Mouse (Mus musculus) urinary bladder, postnatal 0 days (tissue): ENCODE measurements around the gene Prss35. TPM values are rescaled to one million over a fixed set of nuclear protein-coding genes. Genes with fewer than 3 reads are reported as not detected.

Source experiments
- polyA plus RNA-seq: library from polyadenylated mRNA; unstranded; fragments of >200 nt; fragmentation: Nextera tagmentation; extraction: Ambion mirVana; gene quantifications from 2 replicates; pipeline ENCODE4 v1.2.1, GENCODE M21; 2015

Gene Prss35
- 10.9 and 17.5 TPM in 2 replicates for polyA plus RNA-seq

DNA sequence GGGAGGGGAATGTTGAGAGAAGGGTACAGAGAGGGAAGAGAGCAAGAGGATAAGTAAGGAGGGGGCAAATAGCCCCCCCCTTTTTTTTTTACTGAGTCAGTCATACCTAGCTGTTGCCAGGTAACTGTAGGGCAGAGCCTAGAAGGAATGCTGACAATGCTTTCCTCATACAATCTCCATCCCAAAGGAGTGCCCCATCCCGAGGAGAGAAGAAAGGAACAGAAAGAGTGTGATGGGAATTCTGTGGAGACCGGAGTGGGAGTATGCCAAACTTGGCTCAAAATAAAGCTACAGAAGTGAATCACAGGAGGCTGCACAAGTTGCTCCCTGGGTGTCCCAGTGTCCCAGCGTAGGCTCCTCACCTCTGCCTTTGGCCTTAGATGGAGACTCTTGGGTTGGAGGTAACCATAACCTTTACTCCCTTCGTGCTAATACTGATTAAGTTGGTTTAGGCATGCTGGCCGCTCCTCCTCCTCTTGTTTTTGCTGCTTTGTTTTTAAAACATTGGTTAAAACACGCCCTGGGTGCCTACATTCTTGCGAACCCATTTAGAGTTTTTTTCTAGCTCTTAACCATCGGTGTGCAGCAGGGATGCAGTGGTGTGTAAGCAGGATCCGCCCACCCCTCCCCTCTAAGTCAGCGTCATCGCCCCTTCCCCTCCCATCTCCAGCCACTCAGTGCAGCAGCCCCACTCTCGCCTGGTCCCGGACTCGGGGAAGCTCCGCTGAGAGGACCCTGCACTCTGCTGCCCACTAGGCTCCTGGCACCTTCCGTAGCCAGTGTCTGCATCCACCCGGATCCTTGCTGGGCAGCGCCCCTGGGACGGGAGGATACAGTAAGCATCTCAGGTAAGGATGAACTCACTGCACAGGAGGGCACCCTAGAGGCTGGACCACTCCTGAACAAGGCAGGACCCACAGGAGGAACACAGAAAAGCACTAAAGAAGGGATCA lies at the start of gene Prss35:
Prss35 (plus strand) TSS at position 691 of the 953 bp plus-strand sequence.

DNA sequence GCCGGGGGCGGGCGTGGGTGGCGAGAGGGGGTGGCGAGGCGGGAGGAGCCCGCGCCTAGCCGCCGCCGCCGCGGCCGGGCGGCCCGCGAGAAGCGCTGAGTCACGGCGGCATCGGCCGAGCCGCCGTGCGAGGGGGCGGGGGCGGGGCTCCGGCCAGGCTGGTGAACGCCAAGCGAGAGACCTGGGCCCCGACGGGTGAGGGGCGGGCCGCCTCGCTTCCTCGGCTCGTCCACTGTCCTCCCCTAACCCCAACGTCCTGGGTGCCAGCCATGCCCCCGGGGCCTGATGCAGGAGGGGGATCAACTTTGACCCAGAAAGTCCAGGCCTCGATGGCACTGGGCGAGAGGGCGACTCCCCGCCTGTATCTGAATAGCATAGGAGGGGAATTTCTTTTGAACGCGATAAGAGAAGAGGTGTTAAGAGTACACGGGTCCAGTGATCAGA lies 47.6 kb upstream of the Prss35 start, which contains the start of gene Me1:
Me1 (minus strand) TSS at position 136 of the 444 bp plus-strand sequence.

Other genes starting within 250 kb of the Prss35 start
- gene Pgm3, start 171.8 kb upstream of the Prss35 start, polyA plus RNA-seq = 15.8 and 19.4 TPM in 2 replicates
- gene Rwdd2a, start 171.7 kb upstream of the Prss35 start, polyA plus RNA-seq = 1.6 and 1.9 TPM in 2 replicates
- gene Me1, start 47.7 kb upstream of the Prss35 start, polyA plus RNA-seq = 70.4 and 92.2 TPM in 2 replicates
- 0.79 and 0.80 TPM in 2 replicates for gene Snap91, start 137.0 kb downstream of the Prss35 start, polyA plus RNA-seq